Mouse (Mus musculus) stomach, embryonic 16.5 days (tissue): Measurements from ENCODE around the gene Zcchc2. TPM values are rescaled to one million over a fixed set of nuclear protein-coding genes. Genes with fewer than 3 reads are reported as not detected.

ENCODE experiments used
- ATAC-seq: fragments of 200-750 bp; cut with Nextera tagmentation; 2 replicates; pipeline ENCODE4 v1.8.0; 2017; ENCODE audit warnings: moderate number of reproducible peaks, moderate TSS enrichment; ENCODE audit not compliant: insufficient read depth, low FRiP score
- H3K27ac ChIP-seq: fragments of 300-500 bp; sonication (generic); 2 replicates; pipeline ENCODE4 v1.5.1; 2014; ENCODE audit warnings: low read length
- H3K27me3 ChIP-seq: fragments of 300-500 bp; sonication (generic); 2 replicates; pipeline ENCODE4 v1.6.1; 2014; ENCODE audit warnings: low read length, control low read depth, mixed read lengths; ENCODE audit not compliant: control insufficient read depth, insufficient read depth
- H3K36me3 ChIP-seq: fragments of 300-500 bp; sonication (generic); 2 replicates; pipeline ENCODE4 v1.6.1; 2014; ENCODE audit warnings: low read length; ENCODE audit not compliant: control insufficient read depth, insufficient read depth
- H3K4me1 ChIP-seq: fragments of 300-500 bp; sonication (generic); 2 replicates; pipeline ENCODE4 v1.6.1; 2014; ENCODE audit warnings: low read length, control low read depth, mixed read lengths; ENCODE audit not compliant: control insufficient read depth, insufficient read depth
- H3K4me2 ChIP-seq: fragments of 300-500 bp; sonication (generic); 2 replicates; pipeline ENCODE4 v1.6.1; 2014; ENCODE audit warnings: low read depth, low read length, mixed read lengths
- H3K4me3 ChIP-seq: fragments of 300-500 bp; sonication (generic); replicated peaks from 2 replicates; pipeline ENCODE4 v1.5.1; 2014; ENCODE audit warnings: mild to moderate bottlenecking, low read length
- H3K9ac ChIP-seq: fragments of 300-500 bp; sonication (generic); 2 replicates; pipeline ENCODE4 v1.6.1; 2014; ENCODE audit warnings: low read length
- H3K9me3 ChIP-seq: fragments of 300-500 bp; sonication (generic); replicated peaks from 2 replicates; pipeline ENCODE4 v1.6.1; 2016; ENCODE audit warnings: low read length, control low read depth; ENCODE audit not compliant: control insufficient read depth
- WGBS: fragments of 180-500 bp; shearing (Covaris S2); extraction: QIAGEN DNeasy Blood & Tissue Kit; methylation state at CpG from one replicate; pipeline ENCODE4 v1.1.7; 2014; 5-methylcytosine and 5-hydroxymethylcytosine counted together
- polyA plus RNA-seq: library from polyadenylated mRNA; unstranded; fragments of >200 nt; fragmentation: Nextera tagmentation; extraction: Ambion mirVana; gene quantifications from 2 replicates; pipeline ENCODE4 v1.2.1, GENCODE M21; 2015

Zcchc2 gene
- polyA plus RNA-seq, 1 experiment from 2014 or later = 2.2 TPM

DNA sequence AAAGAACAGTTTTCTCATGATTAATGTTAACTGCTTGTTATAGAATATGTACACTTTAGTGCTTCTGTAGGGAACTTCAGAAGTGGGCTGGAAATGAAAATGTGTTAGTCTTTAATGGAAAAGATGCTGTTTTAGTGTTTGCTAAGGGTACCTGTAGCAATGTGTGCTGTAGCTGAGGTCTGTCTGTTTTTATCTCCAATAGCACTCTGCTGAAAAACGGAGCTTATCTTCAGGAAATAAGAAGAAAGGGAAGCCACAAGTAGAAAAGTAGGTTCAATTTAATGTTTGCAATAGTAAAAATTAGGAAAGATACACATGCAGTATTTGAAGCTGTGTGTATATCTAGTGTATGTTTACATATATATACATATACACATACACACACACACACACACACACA, 32.8 kb downstream of the Zcchc2 start:
- Histone ChIP-seq H3K4me2 (no peak overlapping the region), H3K27me3 (no peaks in the 10 kb centered on the region), H3K9ac (no peak overlapping the region), H3K27ac (no peak overlapping the region), H3K4me1 (no peaks in the 10 kb centered on the region), H3K4me3 (no peak overlapping the region), H3K36me3 (peaks cover 8% of the 10 kb centered on the region), H3K9me3 (no peaks in the 10 kb centered on the region)
- WGBS = 79% methylated on average over 1 of the region's 1 CpGs
- no peak for ATAC-seq

DNA sequence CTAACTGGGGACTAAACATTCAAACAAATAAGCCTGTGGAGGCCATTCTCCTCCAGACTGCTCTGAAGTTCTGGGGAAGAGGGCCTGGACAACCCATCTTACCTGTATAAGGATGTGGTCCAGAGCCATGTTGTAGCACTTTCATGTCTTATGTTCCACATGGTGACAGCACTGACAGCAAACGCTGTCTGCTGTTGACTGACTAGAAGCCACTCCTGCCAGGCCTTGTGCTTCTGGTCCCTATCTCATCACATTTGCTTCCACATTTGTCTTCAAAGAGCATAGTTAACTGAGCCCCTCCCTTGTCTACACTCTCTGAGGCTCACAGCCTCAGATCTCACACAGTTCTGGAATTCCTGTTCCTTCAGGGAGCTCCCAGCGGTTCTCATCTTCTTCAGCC, 34.0 kb downstream of the Zcchc2 start:
- 85% methylated on average over 2 of the region's 2 CpGs for WGBS
- Histone ChIP-seq H3K36me3 (peaks cover 8% of the 10 kb centered on the region), H3K9ac (no peak overlapping the region), H3K9me3 (no peaks in the 10 kb centered on the region), H3K4me3 (no peak overlapping the region), H3K27ac (no peak overlapping the region), H3K4me1 (no peaks in the 10 kb centered on the region), H3K4me2 (no peak overlapping the region), H3K27me3 (no peaks in the 10 kb centered on the region)
- ATAC-seq = no peak

- ATAC-seq = no peak
- peaks cover 8% of the 10 kb centered on the region for H3K36me3 ChIP-seq
Observed at GRCm38 (mm10) chr1:106024778-106025177, 34.6 kb downstream of the Zcchc2 start.

GRCm38 (mm10) chr1:106029769-106030168, 39.6 kb downstream of the Zcchc2 start:
- WGBS = 94% methylated on average over 15 of the region's 15 CpGs
- Histone ChIP-seq H3K4me2 (no peak overlapping the region), H3K4me1 (0 out of 2 replicates have a peak, but pooled peaks cover 2% of the 10 kb centered on the region), H3K9ac (no peak overlapping the region), H3K36me3 (peaks cover 6% of the 10 kb centered on the region; the same call in 1 of the 2 replicates), H3K4me3 (no peak overlapping the region), H3K27me3 (no peaks in the 10 kb centered on the region), H3K27ac (no peak overlapping the region), H3K9me3 (no peaks in the 10 kb centered on the region)
- no peak for ATAC-seq

More at GRCm38 (mm10) chr1:106024778-106025177, 34.6 kb downstream of the Zcchc2 start:
- H3K9me3 ChIP-seq = no peaks in the 10 kb centered on the region
- H3K4me3 ChIP-seq = no peak overlapping the region
- no peak overlapping the region for H3K9ac ChIP-seq
- H3K27me3 ChIP-seq = no peaks in the 10 kb centered on the region
- H3K4me1 ChIP-seq = no peaks in the 10 kb centered on the region
- 93% methylated on average over 3 of the region's 3 CpGs for WGBS
- H3K4me2 ChIP-seq = no peak overlapping the region
- H3K27ac ChIP-seq = no peak overlapping the region

- H3K36me3 ChIP-seq = peaks cover 6% of the 10 kb centered on the region; the same call in 1 of the 2 replicates
- no peak overlapping the region for H3K27ac ChIP-seq
Observed at GRCm38 (mm10) chr1:106030331-106030730, 40.1 kb downstream of the Zcchc2 start.

GRCm38 (mm10) chr1:106030886-106031285, 40.7 kb downstream of the Zcchc2 start:
- Histone ChIP-seq H3K27me3 (no peaks in the 10 kb centered on the region), H3K4me1 (0 out of 2 replicates have a peak, but pooled peaks cover 2% of the 10 kb centered on the region), H3K4me3 (no peak overlapping the region), H3K9ac (no peak overlapping the region), H3K4me2 (no peak overlapping the region), H3K9me3 (no peaks in the 10 kb centered on the region), H3K27ac (no peak overlapping the region), H3K36me3 (peaks cover 6% of the 10 kb centered on the region; the same call in 1 of the 2 replicates)
- no peak for ATAC-seq
- 86% methylated on average over 2 of the region's 2 CpGs for WGBS

More at GRCm38 (mm10) chr1:106030331-106030730, 40.1 kb downstream of the Zcchc2 start:
- Histone ChIP-seq H3K9me3 (no peaks in the 10 kb centered on the region), H3K4me3 (no peak overlapping the region), H3K4me2 (no peak overlapping the region), H3K27me3 (no peaks in the 10 kb centered on the region), H3K9ac (no peak overlapping the region), H3K4me1 (0 out of 2 replicates have a peak, but pooled peaks cover 2% of the 10 kb centered on the region)
- no peak for ATAC-seq
- 92% methylated on average over 10 of the region's 10 CpGs for WGBS

- WGBS = 64% methylated on average over 6 of the region's 6 CpGs
- no peaks in the 10 kb centered on the region for H3K27me3 ChIP-seq
- H3K36me3 ChIP-seq = peaks cover 6% of the 10 kb centered on the region; the same call in 1 of the 2 replicates
- no peak for ATAC-seq
- no peak overlapping the region for H3K27ac ChIP-seq
- no peak overlapping the region for H3K9ac ChIP-seq
- no peak overlapping the region for H3K4me2 ChIP-seq
- H3K4me1 ChIP-seq = 0 out of 2 replicates have a peak, but pooled peaks cover 2% of the 10 kb centered on the region
- no peak overlapping the region for H3K4me3 ChIP-seq
- no peaks in the 10 kb centered on the region for H3K9me3 ChIP-seq
Observed at GRCm38 (mm10) chr1:106031908-106032307, 41.7 kb downstream of the Zcchc2 start.

GRCm38 (mm10) chr1:106034776-106035175, 44.6 kb downstream of the Zcchc2 start:
- H3K9me3 ChIP-seq = no peaks in the 10 kb centered on the region
- no peak overlapping the region for H3K4me2 ChIP-seq
- WGBS = 79% methylated on average over 7 of the region's 7 CpGs
- H3K9ac ChIP-seq = no peak overlapping the region
- ATAC-seq = no peak
- no peak overlapping the region for H3K4me3 ChIP-seq
- H3K4me1 ChIP-seq = peaks cover 5% of the 10 kb centered on the region; the same call in 1 of the 2 replicates
- H3K27me3 ChIP-seq = no peaks in the 10 kb centered on the region
- peaks cover 6% of the 10 kb centered on the region; the same call in 1 of the 2 replicates for H3K36me3 ChIP-seq
- no peak overlapping the region for H3K27ac ChIP-seq

DNA sequence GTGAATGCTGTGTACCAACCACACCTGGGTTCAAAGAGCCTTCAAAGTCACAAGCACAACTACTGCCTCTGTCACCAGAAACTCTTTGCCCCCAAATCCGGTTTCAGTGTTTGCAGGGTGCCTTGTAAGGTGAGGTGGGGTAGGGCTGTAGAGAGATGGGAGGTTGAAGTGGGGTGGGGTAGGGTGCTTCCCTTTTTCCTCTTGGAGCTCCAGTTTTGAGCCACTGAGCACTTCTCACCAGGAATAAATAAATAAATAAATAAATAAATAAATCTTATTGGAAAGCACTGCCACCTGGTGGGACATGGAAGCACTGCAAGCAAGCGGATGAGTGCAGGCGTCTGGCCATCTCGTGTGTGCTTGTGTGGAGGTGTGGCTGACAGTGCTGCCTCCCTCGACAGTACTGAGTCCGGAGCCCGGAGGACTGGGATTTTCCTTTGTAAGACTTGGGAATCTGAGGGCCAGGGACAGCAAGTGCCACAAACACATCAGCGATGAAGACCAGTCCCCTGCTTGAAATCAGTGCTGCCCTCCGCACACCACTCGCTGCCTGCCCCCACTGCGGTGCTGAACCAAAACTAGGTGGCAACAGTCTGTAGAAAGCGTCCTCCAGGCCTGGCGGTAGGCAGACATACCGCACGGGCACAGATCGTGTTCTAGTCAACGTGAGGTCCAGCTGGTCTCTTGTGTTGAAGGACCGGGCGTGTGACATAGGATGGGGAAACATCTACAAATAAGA, 46.8 kb downstream of the Zcchc2 start:
- H3K4me3 ChIP-seq = no peak overlapping the region
- no peak overlapping the region for H3K27ac ChIP-seq
- peaks cover 2% of the 10 kb centered on the region; the same call in 1 of the 2 replicates for H3K4me1 ChIP-seq
- H3K4me2 ChIP-seq = no peak overlapping the region
- no peaks in the 10 kb centered on the region for H3K9me3 ChIP-seq
- no peaks in the 10 kb centered on the region for H3K27me3 ChIP-seq
- H3K36me3 ChIP-seq = no peaks in the 10 kb centered on the region
- WGBS = 62% methylated on average over 19 of the region's 19 CpGs
- ATAC-seq = no peak
- H3K9ac ChIP-seq = no peak overlapping the region
